Mouse (Mus musculus): Measurements from ENCODE around the gene Pcdh7.
"Not testable (repeated sequence)": the region's sequence is repeated elsewhere in the genome, so short reads cannot be mapped to it uniquely, and the experiment has no call there.

Pcdh7 gene

DNA sequence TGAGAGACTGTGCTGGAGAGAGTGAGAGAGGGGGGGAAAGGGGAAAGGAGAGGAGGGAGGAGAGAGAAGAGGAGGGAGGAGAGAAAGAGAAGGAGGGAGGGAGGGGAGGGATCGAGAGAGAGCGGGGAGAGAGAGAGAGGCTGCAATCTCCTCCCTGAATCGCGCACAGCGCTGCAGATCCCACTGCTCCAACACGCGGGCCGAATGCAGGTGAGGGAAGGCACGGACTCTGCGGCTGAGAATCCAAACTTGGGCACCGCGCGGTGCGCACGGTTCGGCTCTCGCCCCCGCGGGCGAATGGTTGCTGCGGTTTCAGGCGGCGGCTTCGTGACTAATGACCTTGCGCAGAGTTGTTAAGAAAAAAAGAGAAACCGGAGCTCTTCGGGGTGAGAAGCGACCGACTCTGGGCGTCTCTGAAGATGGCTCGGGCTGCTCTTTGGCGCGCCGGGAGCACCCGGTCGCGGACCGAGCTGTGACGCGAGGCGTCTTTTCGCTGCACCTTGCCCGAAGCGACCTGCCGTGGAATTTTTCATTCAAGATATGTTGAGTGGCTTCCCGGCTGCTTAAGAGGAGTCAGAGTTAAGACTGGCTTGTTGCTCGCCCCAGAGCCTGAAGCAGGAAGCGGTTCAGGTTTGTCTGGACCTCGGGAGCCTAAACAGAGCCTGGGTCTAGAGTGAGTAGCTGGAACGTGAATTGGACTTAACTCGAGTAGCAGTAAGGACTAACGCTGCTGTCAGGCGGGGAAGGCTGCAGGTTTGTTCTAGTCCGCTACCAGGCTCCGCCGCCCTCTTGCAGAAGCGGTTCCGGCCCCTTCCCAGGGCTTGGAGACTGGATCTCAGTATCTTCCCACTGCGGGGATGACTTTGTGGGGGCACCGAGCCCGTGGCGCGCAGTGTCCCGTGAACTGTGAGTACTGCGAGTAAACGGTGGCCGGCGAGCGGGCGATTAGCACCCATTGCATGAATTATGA, at the start of gene Pcdh7:
Gene Pcdh7 (plus strand): TSS at position 62 of the 970 bp plus-strand sequence.
- in situ Hi-C loops (cut with MboI, MseI): no loop called here

DNA sequence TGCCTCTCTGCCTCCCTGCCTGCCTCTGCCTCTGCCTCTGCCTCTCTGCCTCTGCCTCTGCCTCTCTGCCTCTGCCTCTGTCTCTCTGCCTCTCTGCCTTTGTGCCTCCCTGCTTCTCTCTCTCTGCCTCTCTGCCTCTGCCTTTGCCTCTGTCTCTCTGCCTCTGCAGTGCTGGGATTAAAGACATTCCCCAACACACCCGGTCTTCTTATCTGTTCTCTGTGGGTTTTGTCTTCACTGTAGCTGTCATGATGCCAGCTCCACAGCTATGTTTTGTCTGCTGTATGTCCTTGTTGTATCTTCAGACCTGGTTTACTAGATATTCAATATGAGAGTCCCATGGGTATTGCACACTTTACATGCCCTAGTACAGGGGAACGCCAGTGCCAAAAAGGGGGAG, 40.8 kb upstream of the Pcdh7 start:
- in situ Hi-C loops (cut with MboI, MseI): not testable (repeated sequence)

DNA sequence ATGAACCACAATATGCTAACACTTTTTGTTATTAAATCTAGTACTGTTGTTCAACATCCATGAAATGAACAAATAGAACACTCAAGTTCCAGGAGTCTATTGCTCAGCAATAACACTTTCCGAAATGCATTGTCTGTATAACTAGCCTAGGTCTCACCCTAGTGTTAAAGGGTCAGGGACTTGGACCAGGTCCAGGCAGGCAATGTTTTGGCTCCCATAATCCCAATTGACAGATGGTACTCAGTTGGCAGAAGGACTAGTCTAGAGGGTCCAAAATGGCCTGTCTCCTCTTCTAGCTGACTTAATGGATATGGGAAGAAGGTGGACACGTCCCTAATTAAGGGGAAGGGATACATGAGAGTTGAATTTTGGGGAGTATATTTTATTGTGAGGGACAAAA, 9.4 kb upstream of the Pcdh7 start:
- in situ Hi-C loops (cut with MboI, MseI): loop anchor here in 1 of 2 experiments (10.0 kb wide), 1 partner anchor 1036 kb away; no protein-coding TSS in a partner anchor

DNA sequence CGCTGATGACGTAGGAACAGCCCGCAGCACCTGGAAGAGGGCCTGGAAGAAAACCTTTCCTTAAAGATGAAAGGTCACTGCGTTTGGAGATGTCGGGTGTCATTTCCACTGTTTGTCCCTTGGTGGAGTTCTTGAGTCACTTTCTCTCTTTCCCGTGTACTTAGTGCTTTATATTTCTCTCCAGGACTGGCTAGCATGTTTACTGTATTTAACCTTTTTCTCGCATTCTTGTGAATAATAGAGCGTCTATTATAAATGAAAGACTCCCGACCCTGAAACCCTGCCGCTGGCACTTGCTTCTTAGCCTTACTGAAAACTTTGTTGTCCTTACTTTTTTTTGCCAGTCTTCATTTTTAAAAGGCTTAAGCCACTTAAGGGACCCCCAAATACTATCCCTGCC, 3.8 kb upstream of the Pcdh7 start:
- in situ Hi-C loops (cut with MboI, MseI): no loop called here

DNA sequence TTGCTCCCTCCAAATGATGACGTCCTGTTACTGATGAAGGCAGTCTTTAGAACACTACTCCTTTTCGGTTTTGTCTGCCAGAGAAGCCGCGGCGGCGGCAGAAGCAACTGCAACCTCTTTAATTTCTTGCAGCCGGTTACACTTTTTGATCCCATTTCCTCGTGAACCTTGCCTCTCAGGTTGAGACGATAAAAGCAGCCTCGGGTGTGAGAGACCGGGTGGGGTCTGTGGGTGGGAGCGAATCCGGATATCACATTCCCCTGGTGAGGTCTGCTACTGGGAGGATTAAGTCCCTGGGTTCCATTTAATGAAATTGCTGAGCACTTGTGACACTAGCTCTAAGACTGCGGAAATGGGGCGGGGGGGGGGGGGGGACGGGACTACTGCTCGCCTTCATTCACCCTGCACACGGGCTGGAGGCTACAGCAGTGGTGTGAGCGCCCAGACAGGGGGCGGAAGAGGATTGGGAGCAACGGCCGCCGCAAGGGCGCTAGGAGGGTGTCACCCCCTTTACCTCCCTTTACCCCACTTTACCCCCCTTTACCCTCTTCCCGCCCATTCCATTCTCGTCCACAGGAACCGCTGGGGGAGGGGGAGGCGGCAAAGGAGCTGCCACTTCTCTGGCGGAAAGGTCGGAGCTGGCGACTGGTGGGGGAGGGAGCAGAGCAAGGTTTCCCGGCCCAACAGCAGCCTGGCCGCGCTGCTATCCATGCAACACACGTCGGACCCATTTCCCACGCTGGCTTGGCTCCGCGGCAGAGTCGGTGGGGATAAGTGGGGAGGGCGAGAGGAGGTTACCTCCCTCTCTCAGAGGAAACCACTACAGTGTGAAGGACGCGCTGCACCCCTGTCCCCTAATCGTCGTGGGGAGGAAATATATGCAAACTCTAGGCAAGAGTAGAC, 2.9 kb upstream of the Pcdh7 start:
- in situ Hi-C loops (cut with MboI, MseI): no loop called here

DNA sequence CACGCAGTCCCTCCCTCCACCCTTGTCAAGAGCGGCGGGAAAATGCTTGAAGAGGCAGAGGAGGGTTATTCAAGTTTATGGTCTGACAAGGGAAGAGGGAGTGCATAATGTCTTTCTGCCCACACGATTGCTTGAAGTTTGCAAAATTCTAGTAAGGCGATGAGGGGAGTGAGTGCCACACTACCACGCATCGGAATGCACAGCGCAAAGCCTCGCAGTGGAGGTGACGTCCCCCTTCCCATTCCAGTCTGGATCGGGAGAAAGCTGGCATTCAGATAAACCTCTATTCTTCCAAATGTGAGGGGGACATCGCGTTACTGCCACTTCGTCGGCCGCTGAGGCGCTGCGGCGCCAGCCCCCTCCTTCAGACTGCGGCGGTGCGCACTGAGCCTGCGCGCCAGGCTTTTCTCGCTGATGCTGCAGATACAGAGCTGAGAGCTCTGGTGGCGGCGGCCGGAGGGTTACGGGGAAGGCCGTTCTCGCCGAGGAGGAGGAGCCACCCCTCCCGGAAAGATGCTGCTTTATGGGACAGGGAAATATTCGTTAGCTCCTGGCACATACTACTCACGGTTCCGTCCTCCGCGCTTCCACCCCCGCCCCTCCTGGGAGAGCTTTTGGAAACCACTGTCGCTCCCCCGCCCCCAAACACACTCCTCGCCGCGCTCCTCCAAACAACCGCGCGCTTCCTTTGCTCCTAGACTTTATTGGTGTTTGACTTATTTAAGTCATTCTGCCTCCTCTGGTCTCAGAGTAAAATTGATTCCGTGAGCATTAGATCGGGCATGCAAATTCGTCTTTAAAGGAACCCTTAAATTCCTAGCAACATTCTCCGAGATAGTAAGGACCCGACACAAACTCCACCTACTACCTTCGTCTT, 2.0 kb upstream of the Pcdh7 start:
- in situ Hi-C loops (cut with MboI, MseI): no loop called here

DNA sequence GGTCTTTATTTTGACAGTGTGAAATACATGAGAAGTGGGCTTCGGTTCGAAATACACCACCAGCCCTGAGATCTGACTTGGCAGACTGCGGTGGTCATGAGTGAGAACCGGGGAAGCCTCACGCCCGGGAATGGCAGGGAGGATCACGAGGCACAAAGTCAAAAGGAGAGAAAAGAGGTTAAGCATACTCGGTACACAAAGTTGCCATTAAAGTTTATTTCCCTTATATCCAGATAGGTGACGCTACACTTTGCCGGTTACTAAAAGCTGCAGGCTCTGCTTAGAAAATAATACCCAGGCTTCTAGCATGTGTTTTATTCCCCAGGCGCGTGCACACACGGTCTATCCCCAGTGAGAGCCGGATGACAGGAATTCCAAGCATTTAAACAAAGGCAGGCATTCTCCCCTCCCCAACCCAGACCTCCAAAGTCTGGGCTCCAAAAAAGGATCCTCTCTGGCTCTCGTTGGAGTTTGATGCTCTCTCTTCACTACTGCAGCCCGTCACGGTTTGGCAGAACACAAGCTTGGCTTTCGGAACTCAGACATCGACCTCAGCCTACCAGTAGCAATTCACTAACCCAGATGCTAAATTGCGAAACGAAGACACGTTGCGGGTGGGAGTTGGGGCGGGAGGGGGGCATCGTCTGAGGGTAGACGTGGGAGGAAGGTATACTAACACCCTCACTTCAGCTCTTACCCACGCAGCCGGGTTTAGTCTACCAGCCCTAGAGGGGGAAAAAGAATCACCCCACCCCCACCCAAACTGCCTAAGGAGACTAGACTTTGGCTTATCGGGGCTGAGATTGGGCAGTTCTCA, 1.1 kb upstream of the Pcdh7 start:
- in situ Hi-C loops (cut with MboI, MseI): no loop called here

DNA sequence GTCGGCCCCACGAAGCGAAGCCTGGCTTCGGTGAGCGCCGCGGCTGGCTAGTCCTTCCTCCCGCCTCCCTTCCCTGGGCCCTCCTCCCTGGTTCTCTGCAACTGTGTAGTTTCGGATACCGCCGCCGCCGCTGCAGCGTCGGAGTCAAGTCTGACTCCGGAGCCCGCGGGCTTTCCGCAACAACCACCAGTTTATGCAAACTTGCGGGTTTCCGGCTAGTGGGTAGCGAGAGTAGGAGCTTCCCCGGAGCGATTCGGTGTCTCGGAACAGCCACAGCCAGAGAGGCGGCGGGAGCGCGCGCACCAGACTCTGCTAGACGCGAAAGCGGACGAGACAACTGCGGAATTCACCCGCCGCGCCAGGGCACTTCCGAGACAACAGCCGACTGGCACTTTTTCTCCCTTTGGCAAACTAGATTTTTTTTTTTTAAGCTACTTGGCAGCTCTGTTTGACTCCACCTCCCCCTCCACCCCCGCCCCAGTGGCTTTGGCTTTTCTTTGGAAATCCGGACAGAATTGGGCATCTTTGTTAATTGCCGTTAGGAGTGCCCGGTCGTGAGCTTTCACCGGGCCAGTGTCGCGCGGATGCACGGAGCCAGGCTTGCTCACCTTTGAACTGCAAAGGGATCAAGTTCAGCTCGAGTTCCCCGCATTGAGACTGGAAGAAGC, 395 bp upstream of the Pcdh7 start:
- in situ Hi-C loops (cut with MboI, MseI): no loop called here

DNA sequence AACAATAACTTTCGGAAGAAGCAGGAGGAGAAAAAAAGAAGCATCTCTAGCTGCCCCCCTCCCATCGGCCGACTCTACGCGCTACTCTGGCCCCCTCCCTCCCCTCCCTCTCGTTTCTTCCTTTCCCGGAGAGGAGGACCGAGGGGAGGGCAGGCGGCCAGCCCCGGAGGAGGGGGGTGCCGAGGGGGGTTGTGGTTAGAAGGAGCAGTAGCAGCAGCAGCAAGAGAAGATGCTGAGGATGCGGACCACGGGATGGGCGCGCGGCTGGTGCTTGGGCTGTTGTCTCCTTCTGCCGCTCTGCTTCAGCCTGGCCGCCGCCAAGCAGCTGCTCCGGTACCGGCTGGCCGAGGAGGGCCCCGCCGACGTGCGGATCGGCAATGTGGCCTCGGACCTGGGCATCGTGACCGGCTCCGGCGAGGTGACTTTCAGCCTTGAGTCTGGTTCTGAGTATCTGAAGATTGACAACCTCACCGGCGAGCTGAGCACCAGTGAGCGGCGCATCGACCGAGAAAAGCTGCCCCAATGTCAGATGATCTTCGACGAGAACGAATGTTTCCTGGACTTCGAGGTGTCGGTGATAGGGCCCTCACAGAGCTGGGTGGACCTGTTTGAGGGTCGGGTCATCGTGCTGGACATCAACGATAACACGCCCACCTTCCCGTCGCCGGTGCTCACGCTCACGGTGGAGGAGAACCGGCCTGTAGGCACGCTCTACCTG, 1.3 kb downstream of the Pcdh7 start:
- in situ Hi-C loops (cut with MboI, MseI): no loop called here

DNA sequence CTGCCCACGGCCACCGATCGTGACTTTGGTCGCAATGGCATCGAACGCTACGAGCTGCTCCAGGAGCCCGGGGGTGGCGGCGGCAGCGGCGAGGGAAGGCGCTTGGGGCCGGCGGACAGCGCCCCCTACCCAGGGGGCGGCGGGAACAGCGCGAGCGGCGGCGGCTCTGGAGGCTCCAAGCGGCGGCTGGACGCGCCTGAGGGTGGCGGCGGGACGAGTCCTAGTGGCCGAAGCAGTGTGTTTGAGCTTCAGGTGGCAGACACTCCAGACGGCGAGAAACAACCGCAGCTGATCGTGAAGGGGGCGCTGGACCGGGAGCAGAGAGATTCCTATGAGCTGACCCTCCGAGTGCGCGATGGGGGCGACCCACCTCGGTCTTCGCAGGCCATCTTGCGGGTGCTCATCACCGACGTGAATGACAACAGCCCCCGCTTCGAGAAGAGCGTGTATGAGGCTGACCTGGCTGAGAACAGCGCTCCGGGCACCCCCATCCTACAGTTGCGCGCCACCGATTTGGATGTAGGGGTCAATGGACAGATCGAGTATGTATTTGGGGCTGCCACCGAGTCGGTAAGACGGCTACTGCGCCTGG, 1.9 kb downstream of the Pcdh7 start:
- in situ Hi-C loops (cut with MboI, MseI): no loop called here

DNA sequence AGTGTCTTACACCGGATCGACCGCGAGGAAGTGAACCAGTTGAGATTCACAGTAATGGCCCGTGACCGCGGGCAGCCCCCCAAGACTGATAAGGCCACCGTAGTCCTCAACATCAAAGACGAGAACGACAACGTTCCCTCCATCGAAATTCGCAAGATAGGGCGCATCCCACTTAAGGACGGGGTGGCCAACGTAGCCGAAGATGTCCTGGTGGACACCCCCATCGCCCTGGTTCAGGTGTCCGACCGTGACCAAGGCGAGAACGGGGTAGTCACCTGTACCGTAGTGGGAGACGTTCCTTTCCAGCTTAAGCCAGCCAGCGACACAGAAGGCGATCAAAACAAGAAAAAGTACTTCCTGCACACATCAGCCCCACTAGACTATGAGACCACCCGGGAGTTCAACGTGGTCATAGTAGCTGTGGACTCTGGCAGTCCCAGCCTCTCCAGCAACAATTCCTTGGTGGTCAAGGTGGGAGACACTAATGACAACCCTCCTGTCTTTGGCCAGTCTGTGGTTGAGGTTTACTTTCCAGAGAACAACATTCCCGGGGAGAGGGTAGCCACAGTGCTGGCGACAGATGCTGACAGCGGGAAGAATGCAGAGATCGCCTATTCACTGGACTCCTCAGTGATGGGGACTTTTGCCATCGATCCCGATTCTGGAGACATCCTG, 2.6 kb downstream of the Pcdh7 start:
- in situ Hi-C loops (cut with MboI, MseI): no loop called here

DNA sequence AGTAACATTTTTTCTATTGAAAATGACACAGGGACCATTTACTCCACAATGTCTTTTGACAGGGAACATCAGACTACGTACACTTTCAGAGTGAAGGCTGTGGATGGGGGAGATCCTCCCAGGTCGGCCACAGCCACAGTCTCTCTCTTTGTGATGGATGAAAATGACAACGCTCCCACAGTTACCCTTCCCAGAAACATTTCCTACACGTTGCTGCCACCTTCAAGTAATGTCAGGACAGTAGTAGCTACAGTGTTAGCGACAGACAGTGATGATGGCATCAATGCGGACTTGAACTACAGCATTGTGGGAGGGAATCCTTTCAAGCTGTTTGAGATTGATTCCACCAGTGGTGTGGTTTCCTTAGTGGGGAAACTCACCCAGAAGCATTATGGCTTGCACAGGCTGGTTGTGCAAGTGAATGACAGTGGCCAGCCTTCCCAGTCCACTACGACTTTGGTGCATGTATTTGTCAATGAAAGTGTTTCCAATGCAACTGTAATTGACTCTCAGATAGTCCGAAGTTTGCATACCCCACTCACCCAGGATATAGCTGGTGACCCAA, 3.5 kb downstream of the Pcdh7 start:
- in situ Hi-C loops (cut with MboI, MseI): no loop called here

DNA sequence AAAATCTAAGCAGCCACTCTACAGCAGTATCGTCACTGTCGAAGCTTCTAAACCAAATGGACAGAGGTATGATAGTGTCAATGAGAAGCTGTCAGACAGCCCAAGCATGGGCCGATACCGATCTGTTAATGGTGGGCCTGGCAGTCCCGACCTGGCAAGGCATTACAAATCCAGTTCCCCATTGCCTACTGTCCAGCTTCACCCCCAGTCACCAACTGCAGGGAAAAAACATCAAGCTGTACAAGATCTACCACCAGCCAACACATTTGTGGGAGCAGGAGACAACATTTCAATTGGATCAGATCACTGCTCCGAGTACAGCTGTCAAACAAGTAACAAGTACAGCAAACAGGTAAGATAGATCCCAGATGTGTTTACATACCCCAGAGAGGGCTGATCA, 4.2 kb downstream of the Pcdh7 start:
- in situ Hi-C loops (cut with MboI, MseI): no loop called here

DNA sequence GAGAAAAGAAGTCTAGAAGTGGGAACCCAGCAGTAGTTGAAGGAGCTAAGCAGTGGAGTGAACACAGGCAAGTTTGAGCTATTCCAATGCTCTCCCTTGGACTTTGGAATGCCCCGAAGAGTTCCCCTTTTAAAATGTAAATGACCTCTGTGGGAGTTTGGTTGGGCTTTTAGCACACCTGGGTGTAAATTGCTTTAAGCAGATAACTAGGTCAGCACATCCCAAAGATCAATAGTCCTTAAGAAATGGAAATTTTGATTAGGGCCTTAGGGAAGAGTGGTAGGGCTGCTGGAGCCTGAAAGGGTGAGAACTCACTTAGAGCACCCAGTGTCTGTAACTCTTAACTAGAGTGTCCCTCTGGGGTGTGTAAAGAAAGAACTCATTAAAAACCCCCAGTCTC, 15.7 kb downstream of the Pcdh7 start:
- in situ Hi-C loops (cut with MboI, MseI): no loop called here

DNA sequence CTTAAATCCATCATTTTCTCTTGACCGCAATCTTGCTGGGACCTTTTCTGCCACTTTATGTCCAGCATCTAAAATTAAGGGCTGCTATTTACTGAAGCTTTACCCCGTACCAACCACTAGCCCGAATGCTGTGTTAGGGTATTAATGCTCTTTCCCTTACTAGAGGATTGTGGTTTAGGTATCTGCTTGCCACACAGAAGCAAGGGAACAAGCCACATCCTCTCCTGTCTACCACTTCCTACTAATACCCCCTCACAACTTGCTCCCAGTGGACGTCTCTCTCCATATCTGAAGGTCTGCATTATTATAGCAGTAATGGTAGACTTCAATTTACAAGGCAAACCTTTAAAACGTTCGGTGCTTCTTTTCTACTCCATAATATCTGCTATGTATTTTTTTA, 18.0 kb downstream of the Pcdh7 start:
- in situ Hi-C loops (cut with MboI, MseI): no loop called here

DNA sequence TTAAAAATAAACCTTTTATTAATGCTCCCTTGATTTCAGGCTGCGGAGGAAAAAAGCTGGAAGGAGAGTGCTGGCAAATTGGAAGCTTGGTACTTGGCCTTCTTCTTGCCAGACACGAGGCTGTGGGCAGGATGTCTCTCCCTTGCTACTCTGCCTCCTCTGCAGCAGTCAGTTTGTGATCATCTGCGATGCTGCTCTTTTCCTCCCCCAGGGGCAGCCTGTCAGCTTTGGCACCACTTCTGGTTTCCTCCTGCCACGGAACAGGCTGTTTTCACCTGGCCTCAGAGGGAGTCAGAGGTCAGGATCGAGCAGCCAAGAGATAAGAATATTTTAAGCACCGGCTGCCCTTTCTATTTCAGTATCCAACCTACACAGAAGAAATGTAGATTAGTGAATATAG, 25.2 kb downstream of the Pcdh7 start:
- in situ Hi-C loops (cut with MboI, MseI): no loop called here

DNA sequence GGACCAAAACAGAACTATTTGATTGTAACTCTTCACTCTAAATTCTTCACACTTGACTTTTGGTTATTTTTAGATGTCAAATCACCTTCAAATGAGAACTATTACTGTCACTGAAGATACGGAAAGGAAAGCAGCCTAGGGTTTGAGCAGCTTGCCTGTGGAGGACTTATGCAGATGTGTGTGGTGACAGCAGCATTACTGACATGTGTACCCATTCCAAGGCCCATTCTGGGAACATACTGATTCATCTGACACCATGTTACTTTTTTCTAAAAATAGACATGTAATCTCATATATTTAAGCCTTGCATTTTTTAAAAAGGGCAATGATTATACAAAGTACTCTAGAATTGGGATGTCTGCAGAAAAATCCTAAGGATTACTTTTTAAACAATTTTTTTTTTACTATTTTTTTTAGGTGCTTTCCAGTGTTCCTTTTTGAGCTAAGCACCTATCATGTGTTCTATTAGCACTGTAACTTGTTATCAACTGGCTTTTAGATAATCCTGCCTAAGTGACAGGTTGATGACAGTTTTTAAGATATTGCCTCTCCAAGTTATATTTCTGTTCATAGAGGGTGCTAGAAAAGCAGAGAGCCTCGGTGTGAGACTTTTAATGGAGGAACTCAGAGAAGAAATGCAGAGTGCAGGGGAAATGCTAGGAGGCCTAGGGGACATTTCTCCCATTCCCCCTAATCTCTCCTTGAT, 26.3 kb downstream of the Pcdh7 start:
- in situ Hi-C loops (cut with MboI, MseI): no loop called here

Data from T-helper 17 cell (primary cell).